11 mouse cellular contexts compared by ENCODE assay signal in genomic region chr15:37124951-37125350, GRCm38 (mm10).
"Had no signal": no experiment of that assay in that cellular context is flagged by ENCODE, and none has a peak within 500 bp of the region (broad histone marks: within the 10 kb centered on the region; RNA-seq: fewer than 3 reads in every experiment).

No protein-coding gene starts in this region.

- DNase-seq: kidney, adult 11 months; kidney, adult 8-10 months; layer of hippocampus, postnatal 36 days; liver; lung, adult 18-20 months; lung, postnatal 36 days; spleen, adult 18-20 months; thymus, adult 18-20 months; thymus, postnatal 36 days had no signal

- ATAC-seq: liver, embryonic 12.5 days; midbrain, embryonic 15.5 days had no signal
